Mouse (Mus musculus) liver, adult 2 months (tissue): Measurements from ENCODE around the gene Fgfr2. TPM values are rescaled to one million over a fixed set of nuclear protein-coding genes. Genes with fewer than 3 reads are reported as not detected.

Source experiments
- DNase-seq: peaks from one replicate; pipeline ENCODE4 v3.0.0-alpha.2; 2011; ENCODE audit warnings: low read depth, low spot score; ENCODE audit errors: extremely low read depth
- H3K27ac ChIP-seq: fragments of 200-500 bp; replicated peaks from 2 replicates; pipeline ENCODE4 v1.5.1; 2012; ENCODE audit warnings: low read depth, mild to moderate bottlenecking, control low read depth, inconsistent platforms, low read length; ENCODE audit not compliant: insufficient read depth
- H3K27me3 ChIP-seq: fragments of 200-500 bp; 2 replicates; pipeline ENCODE4 v1.6.1; 2012; ENCODE audit warnings: mild to moderate bottlenecking, moderate library complexity, low read length, inconsistent platforms; ENCODE audit not compliant: control insufficient read depth, insufficient read depth
- H3K36me3 ChIP-seq: fragments of 200-500 bp; 2 replicates; pipeline ENCODE4 v1.6.1; 2012; ENCODE audit warnings: low read length, inconsistent platforms; ENCODE audit not compliant: control insufficient read depth, insufficient read depth
- H3K4me1 ChIP-seq: fragments of 200-500 bp; 2 replicates; pipeline ENCODE4 v1.6.1; 2011; ENCODE audit warnings: low read length; ENCODE audit not compliant: control insufficient read depth, insufficient read depth
- H3K4me3 ChIP-seq: fragments of 200-500 bp; 2 replicates; pipeline ENCODE4 v1.5.1; 2011; ENCODE audit warnings: low read depth, mild to moderate bottlenecking, control low read depth, low read length, moderate library complexity; ENCODE audit not compliant: insufficient read depth
- H3K79me2 ChIP-seq: fragments of 200-500 bp; 2 replicates; pipeline ENCODE4 v1.6.1; 2012; ENCODE audit warnings: inconsistent platforms, mild to moderate bottlenecking, low read length, moderate library complexity; ENCODE audit not compliant: control insufficient read depth, insufficient read depth
- H3K9ac ChIP-seq: fragments of 200-500 bp; 2 replicates; pipeline ENCODE4 v1.6.1; 2012; ENCODE audit warnings: low read depth, mild to moderate bottlenecking, control low read depth, inconsistent platforms, low read length
- CTCF ChIP-seq: fragments of 200-500 bp; IDR thresholded peaks from 2 replicates; pipeline ENCODE4 v1.5.1; 2011; ENCODE audit warnings: low read depth, low read length, control low read depth
- POLR2A ChIP-seq: fragments of 200-500 bp; IDR thresholded peaks from 2 replicates; pipeline ENCODE4 v1.6.1; 2011; ENCODE audit warnings: low read length, control low read depth; ENCODE audit not compliant: insufficient read depth; ENCODE audit errors: extremely low read depth
- WGBS: fragments of 180-500 bp; shearing (Covaris S2); methylation state at CpG from one replicate; pipeline ENCODE4 v1.1.7; 2018; 5-methylcytosine and 5-hydroxymethylcytosine counted together
- polyA plus RNA-seq: library from polyadenylated mRNA; depleted of rRNA; stranded (reverse); fragments of >200 nt; gene quantifications from 2 replicates; pipeline ENCODE4 v1.2.3, GENCODE M21; 2012
- total RNA-seq: library from RNA; depleted of rRNA; stranded (reverse); fragments of >200 nt; gene quantifications from 2 replicates; pipeline ENCODE4 v1.2.3, GENCODE M21; 2014

The Fgfr2 gene
- total and polyA plus RNA-seq, 2 experiments, result 16.7 to 35.2 TPM

DNA sequence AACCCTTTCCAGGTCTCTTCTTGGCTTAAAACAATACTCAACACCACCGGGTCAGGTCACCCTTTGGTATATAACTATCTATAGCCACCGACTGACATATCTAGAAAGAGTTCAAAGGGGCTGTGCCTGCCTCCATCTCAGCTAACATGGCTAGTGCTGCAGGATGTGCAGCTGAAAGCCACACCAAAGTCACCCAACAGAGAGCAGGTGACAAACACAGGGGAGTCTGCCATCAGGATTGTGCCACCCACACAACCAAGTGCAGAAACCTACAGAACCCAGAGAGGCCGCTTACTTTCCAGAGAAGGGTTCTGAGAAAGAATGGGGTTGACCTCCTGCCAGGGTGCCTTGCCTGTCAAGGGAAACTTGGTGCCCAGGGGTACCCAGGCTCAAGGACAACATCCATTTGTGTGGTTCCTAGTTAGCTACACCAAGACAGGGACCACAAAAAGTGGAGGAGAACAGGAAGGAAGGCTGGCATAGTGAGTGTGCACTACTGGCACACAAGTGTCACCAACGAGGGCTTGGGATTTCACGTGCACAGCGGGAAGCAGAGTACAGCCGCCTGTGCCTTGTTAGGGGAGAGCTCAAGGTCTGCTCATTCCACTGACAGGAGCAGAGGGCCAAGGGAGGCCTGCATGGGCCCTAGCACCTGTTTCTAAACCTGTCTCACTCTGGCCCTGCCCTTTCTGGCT is 350.0 kb downstream of the Fgfr2 start:
- peaks cover 26% of the 10 kb centered on the region for H3K4me1 ChIP-seq
- H3K9ac ChIP-seq, result no peak overlapping the region
- WGBS, result 91% methylated on average over 7 of the region's 7 CpGs
- no peak overlapping the region for H3K4me3 ChIP-seq
- no peak overlapping the region for H3K27ac ChIP-seq
- H3K36me3 ChIP-seq, result no peaks in the 10 kb centered on the region; the same call in 1 of the 2 replicates
- H3K79me2 ChIP-seq, result peaks cover 5% of the 10 kb centered on the region; the same call in 1 of the 2 replicates
- H3K27me3 ChIP-seq, result no peaks in the 10 kb centered on the region
- TF ChIP-seq CTCF, result no peak
- DNase-seq, result no peak

DNA sequence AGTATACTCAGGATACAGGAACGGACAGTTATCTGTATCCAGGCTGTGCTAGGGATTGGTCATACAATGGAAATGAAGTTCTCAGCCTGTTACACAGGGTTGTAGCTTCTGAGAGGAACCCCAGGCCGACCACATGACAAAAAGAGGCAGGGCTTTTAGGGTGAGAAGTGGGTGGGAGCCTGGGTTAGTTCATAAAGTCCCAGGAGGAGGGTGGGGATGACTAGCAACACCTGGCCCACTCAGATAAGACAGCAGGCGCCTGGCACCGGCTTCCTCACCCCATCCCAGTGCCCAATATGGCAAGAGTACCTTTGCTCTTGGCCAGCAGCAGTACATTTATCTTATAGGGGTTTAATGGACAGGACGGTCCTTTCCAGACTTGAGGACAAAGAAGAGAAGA is 350.7 kb downstream of the Fgfr2 start:
- TF ChIP-seq CTCF (no peak), POLR2A (no peak)
- H3K4me3 ChIP-seq, result no peak overlapping the region
- H3K36me3 ChIP-seq, result no peaks in the 10 kb centered on the region; the same call in 1 of the 2 replicates
- peaks cover 19% of the 10 kb centered on the region for H3K4me1 ChIP-seq
- no peak overlapping the region for H3K27ac ChIP-seq
- 87% methylated on average over 5 of the region's 5 CpGs for WGBS
- DNase-seq, result no peak
- no peak overlapping the region for H3K9ac ChIP-seq
- no peaks in the 10 kb centered on the region for H3K27me3 ChIP-seq
- H3K79me2 ChIP-seq, result peaks cover 5% of the 10 kb centered on the region; the same call in 1 of the 2 replicates

DNA sequence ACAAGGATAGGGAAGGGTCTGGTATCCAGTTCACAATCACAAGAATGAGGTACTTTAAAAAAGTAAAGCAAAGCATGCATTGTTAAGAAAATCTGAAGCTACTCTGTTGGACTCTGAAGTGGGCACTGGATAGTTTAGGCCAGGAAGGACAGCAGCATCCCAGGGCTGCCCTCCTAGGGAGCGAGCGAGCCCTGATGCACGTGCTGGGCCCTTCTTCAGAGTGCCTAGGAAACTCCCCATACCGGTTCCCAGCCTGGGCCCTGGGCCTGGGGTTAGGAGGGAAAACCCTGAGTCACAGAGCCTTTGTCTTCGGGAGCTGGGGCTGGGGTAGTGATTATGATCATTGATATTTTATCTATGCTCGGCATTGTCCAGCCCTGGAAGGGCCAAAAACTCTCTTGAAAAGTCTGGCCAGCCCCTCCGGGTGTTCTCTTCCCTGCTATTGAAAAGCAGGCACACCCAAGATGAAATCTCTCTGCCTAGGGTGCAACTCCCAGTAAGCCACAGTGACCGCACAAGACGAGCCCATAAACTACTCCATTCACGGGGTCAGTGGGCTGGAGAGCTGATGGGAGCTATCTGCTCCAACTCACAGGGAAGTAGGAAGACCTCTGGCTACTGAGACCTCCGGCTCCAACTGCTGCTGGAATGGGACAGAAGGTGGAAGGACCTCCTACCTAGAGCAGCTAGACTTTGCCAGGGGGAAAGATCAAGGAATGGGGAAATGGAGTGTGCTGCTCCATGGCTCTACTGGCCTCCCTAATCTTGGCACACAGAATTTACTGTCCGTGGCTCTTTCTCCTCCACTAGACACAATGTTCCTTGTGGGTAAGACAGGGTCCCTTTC is 354.4 kb downstream of the Fgfr2 start:
- TF ChIP-seq POLR2A (no peak), CTCF (no peak)
- H3K79me2 ChIP-seq, result peaks cover 5% of the 10 kb centered on the region; the same call in 1 of the 2 replicates
- no peaks in the 10 kb centered on the region; the same call in 1 of the 2 replicates for H3K36me3 ChIP-seq
- H3K9ac ChIP-seq, result no peak overlapping the region
- H3K4me3 ChIP-seq, result no peak overlapping the region
- H3K27me3 ChIP-seq, result no peaks in the 10 kb centered on the region
- H3K27ac ChIP-seq, result no peak overlapping the region
- no peak for DNase-seq
- peaks cover 2% of the 10 kb centered on the region; the same call in 1 of the 2 replicates for H3K4me1 ChIP-seq
- 89% methylated on average over 12 of the region's 12 CpGs for WGBS

DNA sequence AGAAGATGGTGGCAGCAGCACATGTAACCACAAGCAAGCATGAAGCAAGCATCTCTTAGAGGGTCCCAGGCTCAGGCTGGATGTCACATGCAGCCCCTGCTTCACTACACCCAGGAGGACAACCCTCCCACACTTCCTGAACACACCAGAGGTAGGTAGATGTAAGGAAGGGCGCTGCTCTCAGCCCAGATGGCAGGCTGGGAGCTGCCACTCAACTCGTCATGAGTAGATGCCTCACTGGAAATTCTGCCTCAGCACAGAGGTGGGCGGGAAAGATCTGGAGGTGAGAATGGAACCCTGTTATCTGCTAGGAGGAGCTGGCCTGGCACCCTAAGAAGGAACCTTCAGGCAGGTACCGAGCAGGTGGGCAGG is 355.2 kb downstream of the Fgfr2 start:
- Histone ChIP-seq H3K27me3 (no peaks in the 10 kb centered on the region), H3K79me2 (peaks cover under 1% of the 10 kb centered on the region; the same call in 1 of the 2 replicates), H3K27ac (no peak overlapping the region), H3K4me1 (peaks cover 3% of the 10 kb centered on the region; the same call in 1 of the 2 replicates), H3K4me3 (no peak overlapping the region), H3K36me3 (no peaks in the 10 kb centered on the region; the same call in 1 of the 2 replicates), H3K9ac (no peak overlapping the region)
- no peak for DNase-seq
- 97% methylated on average over 4 of the region's 4 CpGs for WGBS
- TF ChIP-seq CTCF (no peak), POLR2A (no peak)

DNA sequence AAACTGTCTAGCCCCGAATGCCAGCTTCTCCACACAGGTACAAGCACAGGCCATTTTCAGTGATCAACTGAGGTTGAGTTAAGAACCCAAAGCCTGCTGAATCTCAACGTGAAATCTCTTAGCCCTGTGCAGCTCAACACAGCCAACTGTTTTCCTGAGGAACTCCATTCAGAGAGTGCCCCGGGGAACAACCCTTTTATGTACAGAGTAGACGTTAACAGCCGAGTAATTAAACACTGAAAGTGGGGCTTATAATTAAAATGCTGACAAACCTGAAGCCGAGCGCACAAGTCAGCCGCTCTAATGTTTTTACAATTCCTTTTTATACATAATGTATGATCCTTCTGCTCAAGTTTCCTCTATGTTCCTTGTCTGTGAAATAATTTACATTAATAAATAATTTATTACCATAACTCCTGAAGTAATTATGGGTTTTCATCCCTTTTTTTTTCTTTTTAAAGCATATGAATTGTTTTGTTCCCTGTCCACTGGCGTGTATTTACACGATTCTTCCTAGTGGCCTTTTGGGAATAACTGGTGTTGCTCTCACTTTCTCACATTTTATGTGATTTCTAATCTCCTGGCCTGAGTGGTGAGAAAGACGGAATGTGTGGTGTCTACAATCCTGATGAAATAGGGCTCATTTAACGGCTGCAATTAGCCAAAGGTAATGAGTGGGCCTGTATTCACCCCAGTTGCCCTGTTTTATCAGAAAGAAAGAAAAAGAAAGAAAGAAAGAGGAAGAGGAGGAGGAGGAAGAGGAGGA is 355.7 kb downstream of the Fgfr2 start:
- Histone ChIP-seq H3K4me1 (peaks cover 4% of the 10 kb centered on the region; the same call in 1 of the 2 replicates), H3K79me2 (no peaks in the 10 kb centered on the region; the same call in 1 of the 2 replicates), H3K36me3 (no peaks in the 10 kb centered on the region; the same call in 1 of the 2 replicates), H3K27ac (no peak overlapping the region), H3K9ac (no peak overlapping the region), H3K27me3 (no peaks in the 10 kb centered on the region), H3K4me3 (no peak overlapping the region)
- no peak for DNase-seq
- 90% methylated on average over 12 of the region's 12 CpGs for WGBS
- no peak for TF ChIP-seq CTCF
- TF ChIP-seq POLR2A, result no peak
